Mouse (Mus musculus): ENCODE measurements around the gene Dpp3.
A peak's percentile ranks its signal among the peaks of the same experiment; 100 is the strongest.
"Not testable (repeated sequence)": the region's sequence is repeated elsewhere in the genome, so short reads cannot be mapped to it uniquely, and the experiment has no call there.

Gene Dpp3

GRCm38 (mm10) chr19:4896780-4897520 is 31.1 kb downstream of the Dpp3 start:
- no peak for DNase-seq (ENCODE audit: low read depth)

GRCm38 (mm10) chr19:4891798-4892197 is 36.3 kb downstream of the Dpp3 start:
- DNase-seq (ENCODE audit: low read depth), result no peak

GRCm38 (mm10) chr19:4889791-4890190 is 38.3 kb downstream of the Dpp3 start:
- DNase-seq (ENCODE audit: low read depth), result no peak

GRCm38 (mm10) chr19:4883961-4884360 is 44.1 kb downstream of the Dpp3 start:
- no peak for DNase-seq (ENCODE audit: low read depth)

GRCm38 (mm10) chr19:4879324-4879703 is 48.8 kb downstream of the Dpp3 start:
- DNase-seq (ENCODE audit: low read depth), result no peak

- DNase-seq (ENCODE audit: low read depth), result peak; percentile 88
These were observed 49.4 kb downstream of the Dpp3 start, which contains the start of gene Zdhhc24 for GRCm38 (mm10) chr19:4878405-4879323. Gene Zdhhc24, plus strand, starts transcription at chr19:4878668.

- no peak for DNase-seq (ENCODE audit: low read depth)
These were observed 50.3 kb downstream of the Dpp3 start, which contains the start of gene Actn3 for GRCm38 (mm10) chr19:4877785-4878184. Gene Actn3, minus strand, starts transcription at chr19:4877909.

GRCm38 (mm10) chr19:4876755-4877154 is 51.3 kb downstream of the Dpp3 start:
- no peak for DNase-seq (ENCODE audit: low read depth)

GRCm38 (mm10) chr19:4876241-4876640 is 51.8 kb downstream of the Dpp3 start:
- no peak for DNase-seq (ENCODE audit: low read depth)

GRCm38 (mm10) chr19:4874613-4875012 is 53.5 kb downstream of the Dpp3 start:
- not testable (repeated sequence) for DNase-seq (ENCODE audit: low read depth)

- DNase-seq (ENCODE audit: low read depth), result no peak
These were observed 62.9 kb downstream of the Dpp3 start for GRCm38 (mm10) chr19:4865147-4865546.

GRCm38 (mm10) chr19:4863048-4863447 is 65.0 kb downstream of the Dpp3 start:
- no peak for DNase-seq (ENCODE audit: low read depth)

- DNase-seq (ENCODE audit: low read depth), result no peak
These were observed 69.0 kb downstream of the Dpp3 start for GRCm38 (mm10) chr19:4859081-4859480.
